Mouse (Mus musculus): Measurements from ENCODE around the gene Adsl. TPM values are rescaled to one million over a fixed set of nuclear protein-coding genes. Genes with fewer than 3 reads are reported as not detected.

Adsl gene
- 75.1 and 78.7 TPM in 2 replicates for polyA plus RNA-seq (2012; rRNA removed)

DNA sequence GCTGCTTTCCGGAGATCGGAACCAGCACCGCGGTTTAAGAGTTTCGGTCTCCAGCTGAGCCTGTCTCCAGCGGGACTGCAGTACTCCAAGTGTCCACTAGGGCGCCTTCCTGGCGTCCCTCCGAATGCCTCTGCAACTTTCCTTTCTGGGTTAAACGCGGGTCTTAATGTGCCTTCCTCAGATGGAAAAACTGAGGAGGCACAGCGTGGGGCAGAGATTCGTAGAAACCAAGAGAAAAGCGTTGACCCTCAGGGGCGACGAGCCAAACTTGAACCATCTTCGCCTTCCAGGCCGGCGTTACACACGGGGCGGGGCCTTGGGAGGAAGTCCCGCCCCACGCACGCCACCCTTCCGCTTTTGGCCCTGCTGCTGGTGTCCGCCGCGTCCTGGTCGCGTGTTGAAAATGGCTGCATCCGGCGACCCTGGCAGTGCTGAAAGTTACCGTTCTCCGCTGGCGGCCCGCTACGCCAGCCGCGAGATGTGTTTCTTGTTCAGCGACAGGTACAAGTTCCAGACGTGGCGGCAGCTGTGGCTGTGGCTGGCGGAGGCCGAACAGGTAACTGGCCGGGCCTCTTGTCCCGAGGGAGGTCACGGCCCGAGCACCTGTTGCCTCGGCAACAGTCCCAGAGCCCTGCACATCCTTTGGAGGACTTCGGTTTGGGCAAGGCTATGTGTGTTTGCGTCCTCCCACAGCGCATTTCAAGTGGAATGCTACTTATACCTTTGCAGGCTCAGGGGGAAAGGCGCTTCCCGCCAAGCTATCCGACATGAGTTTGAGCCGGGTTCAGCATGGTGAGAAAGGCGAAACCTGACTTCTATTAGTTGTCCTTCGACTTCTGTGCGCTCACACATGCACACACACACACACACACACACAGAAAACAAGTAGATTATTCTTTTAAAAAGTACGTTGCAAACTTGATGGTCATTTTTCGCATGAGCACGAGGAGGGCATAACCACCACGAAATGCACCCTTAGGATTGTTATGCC is at the start of gene Adsl:
Adsl (plus strand) TSS at position 346 of the 991 bp plus-strand sequence.

DNA sequence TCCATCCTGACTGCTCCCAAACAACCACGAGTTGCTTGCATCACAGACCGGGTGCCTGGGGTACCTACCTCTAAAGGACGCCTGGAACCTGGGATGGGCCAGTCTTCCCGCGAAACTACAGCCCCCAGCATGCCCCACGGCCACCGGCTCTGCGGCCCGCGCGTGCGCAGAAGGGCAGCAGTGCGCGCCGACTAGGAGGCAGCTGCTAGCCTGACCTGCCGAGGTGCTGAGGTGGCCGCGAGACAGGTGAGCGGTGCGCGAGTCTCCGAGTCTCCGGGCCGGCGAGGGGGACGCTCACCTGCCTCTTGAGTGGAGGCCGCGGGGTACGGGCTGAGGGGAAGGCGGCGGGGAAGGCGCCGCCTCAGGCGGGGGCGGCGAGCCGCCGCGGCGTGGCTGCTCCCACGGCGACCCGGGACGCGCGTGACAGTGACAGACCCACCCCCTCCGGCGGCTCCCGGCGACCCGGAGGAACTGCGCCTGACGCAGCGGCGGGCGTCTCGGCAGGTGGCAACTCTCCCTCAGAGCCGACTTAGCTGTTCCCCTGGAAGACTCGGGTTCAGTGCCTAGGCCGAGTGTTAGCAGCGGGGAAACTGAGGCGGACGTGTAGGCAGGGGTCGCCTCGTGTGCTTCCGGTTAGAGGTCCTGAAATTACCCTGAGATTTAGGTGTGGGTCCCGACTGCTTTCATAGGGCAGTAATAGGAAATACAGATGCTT is 29.5 kb downstream of the Adsl start, which contains the start of gene Sgsm3:
Sgsm3 (plus strand) TSS at position 146 of the 715 bp plus-strand sequence.

Other genes with a start within 250 kb of the Adsl start
- 17.8 and 18.9 TPM in 2 replicates for gene Tnrc6b, start 237.2 kb upstream of the Adsl start, polyA plus RNA-seq (2012; rRNA removed)
- 81.0 and 83.5 TPM in 2 replicates for gene Sgsm3, start 29.3 kb downstream of the Adsl start, polyA plus RNA-seq (2012; rRNA removed)
- gene Mrtfa, start 242.3 kb downstream of the Adsl start, polyA plus RNA-seq (2012; rRNA removed): 17.9 and 21.0 TPM in 2 replicates